Mouse (Mus musculus) brain, embryonic 14.5 days (tissue): Measurements from ENCODE around the gene Chmp5.

Experiments used
- CTCF ChIP-seq: fragments of 200-500 bp; IDR thresholded peaks from 2 replicates; pipeline ENCODE4 v1.5.1; 2012; ENCODE audit warnings: inconsistent platforms, mild to moderate bottlenecking, moderate library complexity, borderline replicate concordance; ENCODE audit not compliant: insufficient read depth, insufficient read length; ENCODE audit errors: extremely low read depth
- POLR2A ChIP-seq: fragments of 200-500 bp; IDR thresholded peaks from 2 replicates; pipeline ENCODE4 v1.6.1; 2012; ENCODE audit warnings: mild to moderate bottlenecking, inconsistent platforms, borderline replicate concordance; ENCODE audit not compliant: poor library complexity, insufficient read depth, insufficient read length, severe bottlenecking; ENCODE audit errors: extremely low read depth

- TF ChIP-seq POLR2A (no peak), CTCF (no peak)
Observed at GRCm38 (mm10) chr4:40969781-40970591, 21.8 kb downstream of the Chmp5 start.
